Mouse (Mus musculus): ENCODE data around the gene Kif13a.

DNA sequence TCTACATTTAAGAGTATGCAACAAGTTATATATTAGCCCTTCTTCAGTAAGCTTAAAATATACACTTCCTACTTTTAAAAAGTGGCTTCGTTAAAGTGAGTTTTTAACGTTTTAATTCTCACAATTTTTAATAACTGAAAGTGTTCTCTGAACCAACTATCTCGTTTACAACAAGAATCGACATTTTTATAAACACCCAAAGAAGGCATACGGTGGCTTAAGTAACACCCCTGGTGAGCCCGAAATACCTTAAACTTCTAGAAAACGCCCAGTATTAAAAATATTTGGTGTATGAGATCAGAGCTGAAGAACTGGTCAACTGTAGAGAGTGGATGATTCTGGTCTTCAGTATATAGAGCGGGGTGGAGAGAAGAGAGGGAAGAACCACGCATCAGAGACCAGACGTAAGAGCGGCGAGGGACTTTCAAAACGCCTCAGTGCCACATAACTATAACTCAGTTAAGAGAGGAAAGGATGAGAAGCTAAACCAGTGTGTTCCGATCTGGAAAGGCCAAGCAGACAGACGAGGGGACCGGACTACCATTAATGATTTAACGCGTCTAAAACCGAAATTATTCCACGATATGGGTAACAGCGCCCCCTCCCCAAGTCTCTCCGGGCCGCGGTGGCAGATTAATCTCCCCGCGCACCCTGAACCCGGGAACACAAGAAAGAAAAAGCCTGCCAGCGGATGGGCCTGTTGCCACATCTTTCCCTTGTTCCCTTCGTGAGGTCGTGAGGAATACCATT lies 203.2 kb downstream of the Kif13a start:
- TF ChIP-seq EP300 (optimal IDR thresholded peaks at IDR 0.05) (no peak), CTCF (IDR thresholded peaks at IDR 0.05; ENCODE audit: low read depth) (no peak)
